Mouse (Mus musculus) hindbrain, embryonic 12.5 days (tissue): ENCODE measurements around the gene Tarbp1. TPM values are rescaled to one million over a fixed set of nuclear protein-coding genes. Genes with fewer than 3 reads are reported as not detected.
"Not testable (repeated sequence)": the region's sequence is repeated elsewhere in the genome, so short reads cannot be mapped to it uniquely, and the experiment has no call there.

ENCODE experiments used
- ATAC-seq: fragments of 200-750 bp; cut with Nextera tagmentation; 2 replicates; pipeline ENCODE4 v1.8.0; 2017; ENCODE audit warnings: moderate TSS enrichment; ENCODE audit not compliant: low FRiP score
- H3K27ac ChIP-seq: fragments of 300-500 bp; sonication (generic); 2 replicates; pipeline ENCODE4 v1.5.1; 2016; ENCODE audit warnings: mild to moderate bottlenecking
- H3K27me3 ChIP-seq: fragments of 300-500 bp; sonication (generic); 2 replicates; pipeline ENCODE4 v1.6.1; 2016; ENCODE audit warnings: mild to moderate bottlenecking
- H3K36me3 ChIP-seq: fragments of 300-500 bp; sonication (generic); 2 replicates; pipeline ENCODE4 v1.6.1; 2016; ENCODE audit warnings: mild to moderate bottlenecking
- H3K4me1 ChIP-seq: fragments of 300-500 bp; sonication (generic); 2 replicates; pipeline ENCODE4 v1.6.1; 2016
- H3K4me2 ChIP-seq: fragments of 300-500 bp; sonication (generic); replicated peaks from 2 replicates; pipeline ENCODE4 v1.6.1; 2016; ENCODE audit warnings: mild to moderate bottlenecking
- H3K4me3 ChIP-seq: fragments of 300-500 bp; sonication (generic); 2 replicates; pipeline ENCODE4 v1.5.1; 2016; ENCODE audit warnings: mild to moderate bottlenecking
- H3K9ac ChIP-seq: fragments of 300-500 bp; sonication (generic); 2 replicates; pipeline ENCODE4 v1.6.1; 2016; ENCODE audit warnings: mild to moderate bottlenecking, moderate library complexity
- H3K9me3 ChIP-seq: fragments of 300-500 bp; sonication (generic); replicated peaks from 2 replicates; pipeline ENCODE4 v1.6.1; 2016; ENCODE audit warnings: mild to moderate bottlenecking
- WGBS: fragments of 180-500 bp; shearing (Covaris S2); methylation state at CpG from one replicate; pipeline ENCODE4 v1.1.7; 2016; 5-methylcytosine and 5-hydroxymethylcytosine counted together
- polyA plus RNA-seq: library from polyadenylated mRNA; unstranded; fragments of >200 nt; fragmentation: Nextera tagmentation; extraction: Ambion mirVana; gene quantifications from 2 replicates; pipeline ENCODE4 v1.2.1, GENCODE M21; 2016

Tarbp1 gene
- polyA plus RNA-seq, 1 experiment from 2014 or later, result 2.6 TPM

GRCm38 (mm10) chr8:126424946-126425345 is 49.9 kb downstream of the Tarbp1 start:
- ATAC-seq, result no peak
- no peaks in the 10 kb centered on the region for H3K9me3 ChIP-seq
- peaks cover 41% of the 10 kb centered on the region for H3K36me3 ChIP-seq
- H3K27ac ChIP-seq, result no peak overlapping the region
- H3K9ac ChIP-seq, result no peak overlapping the region
- H3K4me3 ChIP-seq, result no peak overlapping the region
- WGBS, result 71% methylated on average over 1 of the region's 1 CpGs
- peaks cover 11% of the 10 kb centered on the region for H3K4me1 ChIP-seq
- no peak overlapping the region for H3K4me2 ChIP-seq
- no peaks in the 10 kb centered on the region for H3K27me3 ChIP-seq

GRCm38 (mm10) chr8:126424163-126424562 is 50.7 kb downstream of the Tarbp1 start:
- Histone ChIP-seq H3K9ac (peak overlapping the region; percentile 13; the same call in 1 of the 2 replicates), H3K9me3 (no peaks in the 10 kb centered on the region), H3K36me3 (peaks cover 34% of the 10 kb centered on the region), H3K27me3 (no peaks in the 10 kb centered on the region), H3K4me2 (no peak overlapping the region), H3K4me1 (peaks cover 11% of the 10 kb centered on the region), H3K27ac (no peak overlapping the region), H3K4me3 (no peak overlapping the region)
- 93% methylated on average over 4 of the region's 4 CpGs for WGBS
- no peak for ATAC-seq

- Histone ChIP-seq H3K36me3 (peaks cover 22% of the 10 kb centered on the region), H3K27ac (peak overlapping the region; percentile 70), H3K27me3 (no peaks in the 10 kb centered on the region), H3K4me2 (peak overlapping the region; percentile 91), H3K9ac (peak overlapping the region; percentile 87), H3K4me1 (peaks cover 11% of the 10 kb centered on the region), H3K4me3 (peak overlapping the region; percentile 90), H3K9me3 (no peaks in the 10 kb centered on the region)
- peak; percentile 61 for ATAC-seq
- WGBS, result 9% methylated on average over 9 of the region's 9 CpGs
Observed at GRCm38 (mm10) chr8:126422920-126423300, 52.0 kb downstream of the Tarbp1 start.

GRCm38 (mm10) chr8:126422174-126422919 is 52.5 kb downstream of the Tarbp1 start, which contains the start of gene Coa6:
Coa6 (plus strand) TSS chr8:126422515.
- H3K9ac ChIP-seq, result peak within 1 kb of the TSS; percentile 87
- peak within 1 kb of the TSS; percentile 90 for H3K4me3 ChIP-seq
- under 1% methylated on average over 61 of the region's 61 CpGs for WGBS
- no peaks in the 10 kb centered on the region for H3K9me3 ChIP-seq
- ATAC-seq, result peak; percentile 99
- H3K27me3 ChIP-seq, result no peaks in the 10 kb centered on the region
- peak within 1 kb of the TSS; percentile 91 for H3K4me2 ChIP-seq
- H3K4me1 ChIP-seq, result peaks cover 11% of the 10 kb centered on the region
- H3K36me3 ChIP-seq, result peaks cover 16% of the 10 kb centered on the region
- H3K27ac ChIP-seq, result peak within 1 kb of the TSS; percentile 70

DNA sequence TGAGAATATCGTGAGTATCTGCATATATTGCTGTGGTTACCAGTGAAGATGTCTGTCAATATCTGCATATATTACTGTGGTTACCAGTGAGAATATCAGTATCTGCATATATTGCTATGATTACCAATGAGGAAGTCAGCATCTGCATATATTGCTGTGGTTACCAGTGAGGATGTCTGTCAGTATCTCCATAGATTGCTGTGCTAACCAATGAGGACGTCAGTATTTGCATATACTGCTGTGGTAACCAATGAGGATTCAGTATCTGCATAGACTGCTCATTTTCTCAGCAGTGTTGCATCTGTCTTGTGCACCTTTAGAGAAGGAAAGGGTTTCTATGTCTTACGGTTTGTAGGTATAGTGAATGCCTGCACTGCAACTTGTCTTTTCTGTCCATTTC is 54.0 kb downstream of the Tarbp1 start:
- Histone ChIP-seq H3K36me3 (peaks cover 2% of the 10 kb centered on the region), H3K9me3 (no peaks in the 10 kb centered on the region), H3K9ac (no peak overlapping the region), H3K27me3 (no peaks in the 10 kb centered on the region), H3K4me1 (peaks cover 11% of the 10 kb centered on the region), H3K27ac (no peak overlapping the region), H3K4me2 (no peak overlapping the region), H3K4me3 (no peak overlapping the region)
- no peak for ATAC-seq
- 78% methylated on average over 3 of the region's 3 CpGs for WGBS

DNA sequence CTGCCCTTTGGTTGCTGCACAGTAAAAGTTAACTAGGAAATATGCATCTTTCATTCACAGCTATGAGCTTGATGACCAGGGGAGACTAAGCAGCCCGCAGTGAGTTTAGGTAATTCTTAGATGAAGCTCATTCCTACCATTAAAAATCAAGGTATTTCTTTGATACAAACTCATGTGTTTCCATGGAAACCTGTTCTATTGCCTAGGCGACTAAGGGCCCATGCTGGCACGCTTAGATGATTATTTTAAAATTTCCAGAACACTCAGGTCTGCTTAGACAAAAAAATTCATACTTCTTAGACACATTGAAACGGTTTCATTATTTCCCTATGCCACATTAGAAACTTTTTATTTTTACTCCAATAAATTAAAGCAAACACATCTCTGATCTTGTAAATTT is 69.8 kb downstream of the Tarbp1 start:
- ATAC-seq, result no peak

DNA sequence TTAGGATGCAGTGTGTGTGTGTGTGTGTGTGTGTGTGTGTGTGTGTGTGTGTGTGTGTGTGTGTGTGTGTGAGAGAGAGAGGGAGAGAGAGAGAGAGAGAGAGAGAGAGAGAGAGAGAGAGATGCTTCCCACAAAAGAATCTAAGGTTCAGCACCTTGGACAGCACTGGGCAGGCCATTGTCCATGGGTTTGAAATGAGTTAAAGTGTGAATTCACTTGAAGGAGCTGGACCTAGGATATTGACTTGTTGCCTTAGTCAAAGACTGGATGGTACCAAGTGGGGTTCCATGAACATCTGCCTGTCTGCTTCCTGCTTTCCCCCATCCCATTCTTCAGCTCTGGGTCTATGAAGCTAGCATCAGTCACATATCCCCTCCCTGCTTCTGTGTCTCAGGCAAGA is 70.3 kb downstream of the Tarbp1 start:
- not testable (repeated sequence) for H3K27ac ChIP-seq, H3K9ac ChIP-seq, H3K27me3 ChIP-seq, ATAC-seq, H3K36me3 ChIP-seq, H3K4me3 ChIP-seq, H3K4me2 ChIP-seq, H3K9me3 ChIP-seq, H3K4me1 ChIP-seq

More for the DNA sequence above, 69.8 kb downstream of the Tarbp1 start:
- H3K36me3 ChIP-seq, result no peaks in the 10 kb centered on the region
- no peaks in the 10 kb centered on the region for H3K4me1 ChIP-seq
- WGBS, result 78% methylated on average over 4 of the region's 4 CpGs
- H3K4me3 ChIP-seq, result no peak overlapping the region
- no peak overlapping the region for H3K9ac ChIP-seq
- no peaks in the 10 kb centered on the region for H3K27me3 ChIP-seq
- no peak overlapping the region for H3K27ac ChIP-seq
- no peak overlapping the region for H3K4me2 ChIP-seq
- H3K9me3 ChIP-seq, result no peaks in the 10 kb centered on the region

GRCm38 (mm10) chr8:126398349-126398748 is 76.5 kb downstream of the Tarbp1 start:
- Histone ChIP-seq H3K36me3 (no peaks in the 10 kb centered on the region), H3K4me3 (no peak overlapping the region), H3K4me2 (no peak overlapping the region), H3K4me1 (peaks cover 4% of the 10 kb centered on the region; the same call in 1 of the 2 replicates), H3K9ac (no peak overlapping the region), H3K27me3 (no peaks in the 10 kb centered on the region), H3K9me3 (no peaks in the 10 kb centered on the region), H3K27ac (no peak overlapping the region)
- 69% methylated on average over 3 of the region's 3 CpGs for whole genome bisulfite sequencing
- no peak for ATAC-seq

DNA sequence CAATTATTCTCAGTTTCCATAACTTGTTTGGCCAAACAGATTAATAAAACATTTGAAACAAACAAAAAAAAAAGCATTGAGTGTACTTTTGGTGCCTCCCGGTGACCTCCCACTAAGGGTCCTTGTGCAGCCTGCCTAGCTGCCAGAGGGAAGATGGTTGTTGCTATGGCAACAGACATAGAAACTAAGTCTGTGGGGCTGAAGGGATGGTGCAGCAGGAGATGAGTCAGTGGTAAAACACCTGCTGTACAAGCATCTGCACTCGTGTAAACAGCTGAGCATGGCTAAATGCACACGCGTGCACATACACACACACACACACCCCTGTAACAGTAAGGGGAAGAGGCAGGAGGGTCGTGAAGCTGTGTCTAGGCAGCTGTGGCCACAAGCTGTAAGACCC is 78.9 kb downstream of the Tarbp1 start:
- H3K4me3 ChIP-seq, result no peak overlapping the region
- no peak overlapping the region for H3K27ac ChIP-seq
- no peak overlapping the region for H3K4me2 ChIP-seq
- peaks cover 4% of the 10 kb centered on the region; the same call in 1 of the 2 replicates for H3K4me1 ChIP-seq
- H3K9ac ChIP-seq, result no peak overlapping the region
- H3K27me3 ChIP-seq, result no peaks in the 10 kb centered on the region
- no peaks in the 10 kb centered on the region for H3K36me3 ChIP-seq
- H3K9me3 ChIP-seq, result no peaks in the 10 kb centered on the region
- ATAC-seq, result no peak
- 45% methylated on average over 5 of the region's 5 CpGs for WGBS

GRCm38 (mm10) chr8:126395386-126395785 is 79.5 kb downstream of the Tarbp1 start:
- H3K4me3 ChIP-seq, result no peak overlapping the region
- no peaks in the 10 kb centered on the region for H3K9me3 ChIP-seq
- peaks cover 4% of the 10 kb centered on the region; the same call in 1 of the 2 replicates for H3K4me1 ChIP-seq
- no peak overlapping the region for H3K9ac ChIP-seq
- H3K4me2 ChIP-seq, result no peak overlapping the region
- no peaks in the 10 kb centered on the region for H3K27me3 ChIP-seq
- no peak for ATAC-seq
- no peaks in the 10 kb centered on the region for H3K36me3 ChIP-seq
- 67% methylated on average over 9 of the region's 9 CpGs for WGBS
- H3K27ac ChIP-seq, result no peak overlapping the region

DNA sequence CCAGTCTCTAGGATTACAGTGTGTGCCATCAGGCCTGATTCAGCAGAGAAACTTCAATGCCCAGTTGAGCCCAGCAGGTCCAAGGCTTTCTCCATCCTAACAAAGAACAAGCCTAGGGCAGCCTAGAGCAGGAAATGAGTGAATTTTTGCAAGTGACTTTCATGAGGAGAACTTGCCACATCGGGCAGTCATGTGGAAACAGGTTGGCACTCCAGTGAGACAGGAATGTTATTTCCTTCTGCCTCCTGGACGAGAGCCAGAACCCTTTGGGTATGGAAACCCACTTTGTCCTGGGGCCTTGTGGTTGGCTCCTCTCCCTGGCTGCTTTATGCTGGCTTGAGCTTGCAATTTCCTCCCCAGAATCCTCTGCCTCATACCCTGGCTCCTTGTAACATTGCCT is 83.3 kb downstream of the Tarbp1 start:
- 0 out of 2 replicates have a peak, but pooled peaks cover 3% of the 10 kb centered on the region for H3K27me3 ChIP-seq
- 88% methylated on average over 2 of the region's 2 CpGs for WGBS
- H3K36me3 ChIP-seq, result no peaks in the 10 kb centered on the region

GRCm38 (mm10) chr8:126387566-126387965 is 87.3 kb downstream of the Tarbp1 start:
- Histone ChIP-seq H3K27me3 (0 out of 2 replicates have a peak, but pooled peaks cover 3% of the 10 kb centered on the region), H3K4me2 (no peak overlapping the region), H3K27ac (no peak overlapping the region), H3K4me3 (no peak overlapping the region), H3K4me1 (no peaks in the 10 kb centered on the region), H3K9me3 (no peaks in the 10 kb centered on the region), H3K36me3 (no peaks in the 10 kb centered on the region), H3K9ac (no peak overlapping the region)
- ATAC-seq, result no peak
- WGBS, result 84% methylated on average over 4 of the region's 4 CpGs

More for the DNA sequence above, 83.3 kb downstream of the Tarbp1 start:
- Histone ChIP-seq H3K4me3 (no peak overlapping the region), H3K27ac (no peak overlapping the region), H3K9ac (no peak overlapping the region), H3K4me1 (peaks cover 4% of the 10 kb centered on the region; the same call in 1 of the 2 replicates), H3K4me2 (no peak overlapping the region), H3K9me3 (no peaks in the 10 kb centered on the region)
- no peak for ATAC-seq

DNA sequence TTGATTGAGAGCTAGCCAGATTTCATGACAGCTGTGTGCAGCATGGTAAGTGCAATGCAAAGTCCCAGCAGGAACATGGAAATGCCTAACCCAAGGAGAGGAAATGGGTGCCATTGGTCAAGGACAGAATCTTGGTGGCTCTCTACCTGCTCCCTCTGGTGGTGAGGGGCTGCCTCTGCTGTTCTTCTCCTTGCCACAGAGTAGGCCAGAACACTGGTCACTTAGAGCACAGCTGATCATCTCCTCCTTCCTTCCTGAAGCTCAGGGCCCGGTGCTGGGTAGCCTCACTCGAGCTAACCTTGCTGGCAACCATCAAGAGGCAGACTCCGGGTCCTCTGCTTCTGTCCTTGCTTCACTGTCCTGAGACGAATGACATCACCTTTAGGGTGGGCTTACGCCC is 92.1 kb downstream of the Tarbp1 start:
- 65% methylated on average over 5 of the region's 5 CpGs for WGBS
- Histone ChIP-seq H3K36me3 (no peaks in the 10 kb centered on the region), H3K27me3 (no peaks in the 10 kb centered on the region), H3K4me1 (no peaks in the 10 kb centered on the region), H3K27ac (no peak overlapping the region), H3K9me3 (no peaks in the 10 kb centered on the region), H3K9ac (no peak overlapping the region), H3K4me2 (no peak overlapping the region), H3K4me3 (no peak overlapping the region)
- ATAC-seq, result no peak
